ENCODE assay signal across 9 mouse cellular contexts in the genomic region with DNA sequence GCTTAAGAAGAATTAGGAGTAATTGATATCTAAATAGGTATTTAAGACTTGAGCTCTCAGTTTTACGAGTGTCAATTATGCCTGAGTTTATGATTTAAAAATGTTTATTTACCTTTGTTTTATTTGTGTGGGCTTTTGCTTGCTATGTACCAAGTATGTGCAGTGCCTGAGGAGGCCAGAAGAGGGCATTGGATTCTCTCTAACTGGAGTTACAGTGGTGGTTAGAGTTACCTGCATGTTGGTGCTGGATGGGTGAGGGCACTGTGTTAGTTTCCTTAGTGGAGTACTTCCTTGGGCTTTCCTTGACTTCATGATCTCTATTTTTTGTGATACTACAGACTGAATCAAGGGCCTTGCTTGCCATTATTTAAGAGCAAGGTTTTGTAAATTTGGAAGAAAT. TPM values are rescaled to one million over a fixed set of nuclear protein-coding genes. Genes with fewer than 3 reads are reported as not detected.
A peak's percentile ranks its signal among the peaks of the same experiment; 100 is the strongest.
DNase-seq lines count a peak whose midpoint lies in the region; ATAC-seq lines count a peak whose summit lies in the region.
"Had no signal": no experiment of that assay in that cellular context is flagged by ENCODE, and none has a peak within 500 bp of the region (broad histone marks: within the 10 kb centered on the region; RNA-seq: fewer than 3 reads in every experiment).

No protein-coding gene starts in this region.

- 80% methylated on average over 1 of the region's 1 CpGs for WGBS in kidney, embryonic 16.5 days

- H3K4me2 ChIP-seq in kidney, embryonic 16.5 days (replicated peaks; ENCODE audit: low read depth, low read length) = no peak overlapping the region
- H3K4me2 ChIP-seq: embryonic facial prominence, embryonic 15.5 days; limb, embryonic 13.5 days had no signal

- no peak overlapping the region for H3K9ac ChIP-seq in kidney, embryonic 16.5 days (replicated peaks; ENCODE audit: low read length)
- H3K9ac ChIP-seq: embryonic facial prominence, embryonic 15.5 days; limb, embryonic 13.5 days had no signal

- H3K9me3 ChIP-seq in kidney, embryonic 16.5 days (ENCODE audit: low read length) = 0 out of 2 replicates have a peak, but pooled peaks cover 3% of the 10 kb centered on the region
- H3K9me3 ChIP-seq: embryonic facial prominence, embryonic 15.5 days had no signal

- H3K27me3 ChIP-seq in kidney, embryonic 16.5 days (ENCODE audit: insufficient read depth, low read length) = no peaks in the 10 kb centered on the region
- H3K27me3 ChIP-seq: embryonic facial prominence, embryonic 15.5 days; limb, embryonic 13.5 days had no signal

- H3K4me3 ChIP-seq in kidney, embryonic 16.5 days (ENCODE audit: low read length) = no peak overlapping the region
- H3K4me3 ChIP-seq: embryonic facial prominence, embryonic 15.5 days; limb, embryonic 13.5 days had no signal

- DNase-seq in kidney, adult 9 months = peak; percentile 32
- DNase-seq in T-cell, adult 2 months (ENCODE audit: low spot score) = peak; percentile 26
- peak; percentile 43 for DNase-seq in thymus, postnatal 25 days
- no peak for DNase-seq in adrenal gland, adult 2 months

- H3K36me3 ChIP-seq in kidney, embryonic 16.5 days (ENCODE audit: insufficient read depth, low read length) = peaks cover 31% of the 10 kb centered on the region

- H3K4me1 ChIP-seq in kidney, embryonic 16.5 days (ENCODE audit: insufficient read depth, low read length) = no peaks in the 10 kb centered on the region
- H3K4me1 ChIP-seq: embryonic facial prominence, embryonic 15.5 days; limb, embryonic 13.5 days had no signal

- no peak for ATAC-seq in kidney, embryonic 16.5 days (ENCODE audit: low FRiP score, low TSS enrichment)
- peak; percentile 90 for ATAC-seq in CD4-positive, CD25-positive, alpha-beta regulatory T cell, adult 4 months
- ATAC-seq in inflammation-experienced regulatory T-cells, adult 6 months = peak; percentile 84

- no peak overlapping the region for H3K27ac ChIP-seq in kidney, embryonic 16.5 days (ENCODE audit: low read length)
- H3K27ac ChIP-seq: embryonic facial prominence, embryonic 15.5 days; limb, embryonic 13.5 days had no signal

RNA-seq across cellular contexts. Expression of gene Brms1l, which starts 10.6 kb away (rescaled TPM):
- polyA plus RNA-seq in kidney, embryonic 16.5 days (2015; fragmentation: Nextera tagmentation; extraction: Ambion mirVana) = 39.5 and 40.1 TPM in 2 replicates
- 10 to 100 TPM; 13.8 to 15.8 TPM for polyA plus RNA-seq in CD4-positive, CD25-positive, alpha-beta regulatory T cell, adult 4 months (2017; shearing (Covaris generic))
- 10 to 100 TPM in 2 of 3 experiments, 1 to 10 TPM in 1; 9.6 to 14.3 (median 14.1) TPM for polyA plus RNA-seq in inflammation-experienced regulatory T-cells, adult 6 months (2017; shearing (Covaris generic))
- total RNA-seq in adrenal gland, adult 2 months (2021) = 10 to 100 TPM; 36.3 to 39.8 TPM
- polyA plus RNA-seq in adrenal gland, adult 2 months (2012; rRNA removed) = 5.1 and 5.6 TPM in 2 replicates

RNA-seq across cellular contexts. Expression of gene Ralgapa1, which starts 25.8 kb away (rescaled TPM):
- polyA plus RNA-seq in kidney, embryonic 16.5 days (2015; fragmentation: Nextera tagmentation; extraction: Ambion mirVana) = 10.6 and 13.5 TPM in 2 replicates
- polyA plus RNA-seq in CD4-positive, CD25-positive, alpha-beta regulatory T cell, adult 4 months (2017; shearing (Covaris generic)) = 10 to 100 TPM; 14.0 to 17.4 TPM
- polyA plus RNA-seq in inflammation-experienced regulatory T-cells, adult 6 months (2017; shearing (Covaris generic)) = 10 to 100 TPM in 2 of 3 experiments, 1 to 10 TPM in 1; 8.2 to 21.3 (median 15.5) TPM
- 10 to 100 TPM; 52.5 to 83.6 TPM for total RNA-seq in adrenal gland, adult 2 months (2021)
- polyA plus RNA-seq in adrenal gland, adult 2 months (2012; rRNA removed) = 22.2 and 22.7 TPM in 2 replicates
